Mouse (Mus musculus) embryonic fibroblast, embryonic 13.5 days (primary cell): Measurements from ENCODE around the gene Atp2a2.

Source experiments
- CTCF ChIP-seq: IDR thresholded peaks from 2 replicates; pipeline ENCODE4 v1.5.1; 2011; ENCODE audit warnings: mild to moderate bottlenecking, control low read depth, low read length, moderate library complexity, borderline replicate concordance; ENCODE audit not compliant: insufficient read depth
- POLR2A ChIP-seq: IDR thresholded peaks from 2 replicates; pipeline ENCODE4 v1.6.1; 2011; ENCODE audit warnings: low read depth, mild to moderate bottlenecking, control low read depth, low read length, moderate library complexity

DNA sequence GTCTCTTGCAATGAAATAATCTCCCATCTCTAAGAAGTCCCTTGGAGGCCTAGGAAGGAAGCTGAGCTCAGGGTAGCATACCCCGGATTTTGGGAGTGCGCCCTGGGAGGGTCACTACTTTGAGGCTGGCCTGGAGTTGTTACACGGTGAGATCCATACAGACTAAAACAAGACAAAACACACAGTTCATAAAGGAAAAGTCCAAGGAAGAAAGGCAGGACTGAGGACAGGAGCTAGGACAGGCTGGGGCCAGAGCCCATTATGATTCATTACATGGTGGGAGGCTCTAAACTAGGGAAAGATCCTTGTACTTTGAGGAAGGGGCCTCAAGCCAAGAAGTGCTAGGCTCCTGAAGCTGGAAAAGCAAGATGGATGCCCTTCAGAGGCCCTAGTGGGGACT lies 26.6 kb upstream of the Atp2a2 start:
- TF ChIP-seq CTCF (no peak), POLR2A (no peak)
